In the genomic region with DNA sequence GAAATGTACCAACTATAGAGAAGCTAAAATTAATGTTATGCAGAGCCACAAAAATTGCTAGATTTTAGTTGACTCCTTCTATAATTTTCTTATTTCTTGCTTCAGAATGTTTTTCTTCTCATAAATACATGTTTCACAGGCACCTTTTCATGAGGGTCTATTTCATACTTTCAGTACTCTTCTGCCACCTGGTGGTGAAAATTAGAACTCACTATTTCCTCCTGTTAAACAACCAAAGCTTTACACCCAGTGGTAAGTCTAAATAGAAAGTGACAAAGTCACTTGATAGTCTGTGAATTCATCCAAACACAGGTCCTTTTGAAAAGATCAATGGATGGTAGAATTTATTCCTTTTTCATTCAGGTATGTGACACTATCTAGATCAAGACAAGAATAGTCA, we compare ENCODE assay signal across 10 mouse cellular contexts. TPM values are rescaled to one million over a fixed set of nuclear protein-coding genes. Genes with fewer than 3 reads are reported as not detected.
DNase-seq lines count a peak whose midpoint lies in the region; ATAC-seq and TF ChIP-seq lines count a peak whose summit lies in the region.
"Had no signal": no experiment of that assay in that cellular context is flagged by ENCODE, and none has a peak within 500 bp of the region (broad histone marks: within the 10 kb centered on the region; RNA-seq: fewer than 3 reads in every experiment).

No protein-coding gene starts in this region.

- TF ChIP-seq POLR2A in MEL (IDR thresholded peaks at IDR 0.05; ENCODE audit: control insufficient read depth in 1 of 2, insufficient read depth in 1 of 2, low read depth in 1 of 2, low read length in 2 of 2, poor library complexity in 1 of 2), result no peak

- no peak overlapping the region for H3K4me3 ChIP-seq in hindbrain, embryonic 11.5 days (ENCODE audit: low read depth, low read length)
- no peak overlapping the region for H3K4me3 ChIP-seq in hindbrain, embryonic 12.5 days
- no peak overlapping the region for H3K4me3 ChIP-seq in MEL (ENCODE audit: control insufficient read depth in 1 of 2, insufficient read depth in 1 of 2, low read depth in 2 of 2, low read length in 2 of 2)
- H3K4me3 ChIP-seq: limb, embryonic 12.5 days; stomach, embryonic 15.5 days had no signal

- no peaks in the 10 kb centered on the region for H3K79me2 ChIP-seq in MEL (ENCODE audit: control insufficient read depth, insufficient read depth, low read length, poor library complexity)

- peak; percentile 80 for TF ChIP-seq RAD21 in MEL (IDR thresholded peaks at IDR 0.05; ENCODE audit: low read depth, low read length)

- no peaks in the 10 kb centered on the region for H3K27me3 ChIP-seq in hindbrain, embryonic 11.5 days (ENCODE audit: control insufficient read depth, insufficient read depth, low read length)
- no peaks in the 10 kb centered on the region for H3K27me3 ChIP-seq in hindbrain, embryonic 12.5 days
- peaks cover 0 to 2% of the 10 kb centered on the region in 2 experiments; a peak in 2 of 4 replicates for H3K27me3 ChIP-seq in MEL (ENCODE audit: control insufficient read depth in 1 of 2, insufficient read depth in 2 of 2, low read length in 2 of 2)
- H3K27me3 ChIP-seq: limb, embryonic 12.5 days; stomach, embryonic 15.5 days had no signal

- no peak overlapping the region for H3K9ac ChIP-seq in hindbrain, embryonic 11.5 days (ENCODE audit: low read depth, low read length)
- H3K9ac ChIP-seq in hindbrain, embryonic 12.5 days, result no peak overlapping the region
- no peak overlapping the region for H3K9ac ChIP-seq in MEL (ENCODE audit: control insufficient read depth, low read depth, low read length, poor library complexity, severe bottlenecking)
- H3K9ac ChIP-seq: limb, embryonic 12.5 days; stomach, embryonic 15.5 days had no signal

- no peaks in the 10 kb centered on the region for H3K4me1 ChIP-seq in hindbrain, embryonic 11.5 days (replicated peaks; ENCODE audit: control insufficient read depth, insufficient read depth, low read length)
- no peaks in the 10 kb centered on the region for H3K4me1 ChIP-seq in hindbrain, embryonic 12.5 days
- H3K4me1 ChIP-seq in MEL (ENCODE audit: control insufficient read depth in 1 of 2, insufficient read depth in 2 of 2, low read length in 2 of 2), result no peaks in the 10 kb centered on the region
- H3K4me1 ChIP-seq: limb, embryonic 12.5 days; stomach, embryonic 15.5 days had no signal

- H3K9me3 ChIP-seq in hindbrain, embryonic 11.5 days (ENCODE audit: control insufficient read depth, low read length), result no peaks in the 10 kb centered on the region
- H3K9me3 ChIP-seq in hindbrain, embryonic 12.5 days (replicated peaks), result no peaks in the 10 kb centered on the region
- no peaks in the 10 kb centered on the region for H3K9me3 ChIP-seq in MEL (replicated peaks; ENCODE audit: insufficient read depth, low read length)
- H3K9me3 ChIP-seq: limb, embryonic 12.5 days; stomach, embryonic 15.5 days had no signal

- no peak for TF ChIP-seq EP300 in MEL (IDR thresholded peaks at IDR 0.05; ENCODE audit: low read depth in 1 of 2, low read length in 2 of 2)

- peak; percentile 27 to 78 (median 53); a peak in 5 of 6 replicates for TF ChIP-seq CTCF in MEL (IDR thresholded peaks at IDR 0.05 in 2 of 3, conservative IDR thresholded peaks at IDR 0.05 in 1 of 3; ENCODE audit: control insufficient read depth in 1 of 3, insufficient read depth in 1 of 3, low read depth in 2 of 3, low read length in 3 of 3, poor library complexity in 1 of 3, severe bottlenecking in 1 of 3)

- no peak overlapping the region for H3K27ac ChIP-seq in hindbrain, embryonic 11.5 days (ENCODE audit: low read depth, low read length)
- no peak overlapping the region for H3K27ac ChIP-seq in hindbrain, embryonic 12.5 days
- no peak overlapping the region for H3K27ac ChIP-seq in MEL (ENCODE audit: control insufficient read depth, low read depth, low read length)
- H3K27ac ChIP-seq: limb, embryonic 12.5 days; stomach, embryonic 15.5 days had no signal

- DNase-seq in hindbrain, embryonic 11.5 days (ENCODE audit: low spot score), result peak; percentile 82
- DNase-seq in 416B (ENCODE audit: low read depth) (peak; percentile 79), MEL (ENCODE audit: low read depth, low spot score) (peak; percentile 72)
- DNase-seq in embryo, embryonic 11.5 days (ENCODE audit: low read depth, low spot score), result peak; percentile 51
- peak; percentile 38 to 53 for DNase-seq in layer of hippocampus, postnatal 10 days (ENCODE audit: low spot score in 2 of 2)
- DNase-seq in retina, postnatal 1 day, result peak; percentile 76
- DNase-seq in urinary bladder, adult 18-20 months (ENCODE audit: low spot score in 2 of 2), result no peak

- no peaks in the 10 kb centered on the region for H3K36me3 ChIP-seq in hindbrain, embryonic 11.5 days (ENCODE audit: control insufficient read depth, insufficient read depth, low read length)
- H3K36me3 ChIP-seq in hindbrain, embryonic 12.5 days, result no peaks in the 10 kb centered on the region
- H3K36me3 ChIP-seq in MEL (ENCODE audit: control insufficient read depth in 1 of 2, insufficient read depth in 2 of 2, low read length in 2 of 2), result no peaks in the 10 kb centered on the region
- H3K36me3 ChIP-seq: limb, embryonic 12.5 days; stomach, embryonic 15.5 days had no signal

- peak; percentile 66; the same call in 1 of the 2 replicates for ATAC-seq in hindbrain, embryonic 11.5 days (ENCODE audit: low FRiP score)
- ATAC-seq in hindbrain, embryonic 12.5 days (ENCODE audit: low FRiP score), result no peak

- H3K4me2 ChIP-seq in hindbrain, embryonic 11.5 days (replicated peaks; ENCODE audit: low read depth, low read length), result no peak overlapping the region
- H3K4me2 ChIP-seq in hindbrain, embryonic 12.5 days (replicated peaks), result no peak overlapping the region
- H3K4me2 ChIP-seq: limb, embryonic 12.5 days; stomach, embryonic 15.5 days had no signal

TF ChIP-seq in MEL, 35 proteins besides CTCF, POLR2A, EP300 and RAD21:
- TF ChIP-seq ZC3H11A (IDR thresholded peaks at IDR 0.05; ENCODE audit: low read depth, low read length) (peak; percentile 42; the same call in 1 of the 2 replicates), SMC3 (IDR thresholded peaks at IDR 0.05; ENCODE audit: low read depth, low read length) (peak; percentile 75), TBP (IDR thresholded peaks at IDR 0.05; ENCODE audit: low read depth, low read length) (no peak)

RNA-seq across cellular contexts. Expression of gene Dnajb9, which starts 43.2 kb away (rescaled TPM):
- polyA plus RNA-seq in hindbrain, embryonic 11.5 days (2014; fragmentation: Nextera tagmentation; extraction: Ambion mirVana), result 37.1 and 38.7 TPM in 2 replicates
- polyA plus RNA-seq in hindbrain, embryonic 12.5 days (2016; fragmentation: Nextera tagmentation; extraction: Ambion mirVana), result 31.8 and 36.1 TPM in 2 replicates
- 1.5 and 1.7 TPM in 2 replicates for total RNA-seq in MEL (2012; rRNA removed)
- polyA plus RNA-seq in MEL (2012; ENCODE audit: insufficient read depth in 1 of 2, insufficient read length in 2 of 2, low read depth in 1 of 2, low replicate concordance in 2 of 2, missing spikeins in 1 of 2), result 1 to 10 TPM in 1 of 2 experiments, not detected in 1; 3.1 TPM
- total RNA-seq in layer of hippocampus, postnatal 10 days (2021), result 10 to 100 TPM; 25.4 to 28.9 TPM

RNA-seq across cellular contexts. Expression of gene Pnpla8, which starts 54.2 kb away (rescaled TPM):
- 77.4 and 90.1 TPM in 2 replicates for polyA plus RNA-seq in hindbrain, embryonic 11.5 days (2014; fragmentation: Nextera tagmentation; extraction: Ambion mirVana)
- 97.0 and 99.1 TPM in 2 replicates for polyA plus RNA-seq in hindbrain, embryonic 12.5 days (2016; fragmentation: Nextera tagmentation; extraction: Ambion mirVana)
- total RNA-seq in MEL (2012; rRNA removed), result 8.0 and 10.6 TPM in 2 replicates
- polyA plus RNA-seq in MEL (2012; ENCODE audit: insufficient read depth in 1 of 2, insufficient read length in 2 of 2, low read depth in 1 of 2, low replicate concordance in 2 of 2, missing spikeins in 1 of 2), result 10 to 100 TPM in 1 of 2 experiments, not detected in 1; 15.9 TPM
- 100 to 1,000 TPM; 104 to 106 TPM for total RNA-seq in layer of hippocampus, postnatal 10 days (2021)

Comparison
In these comparisons a context has a peak if more than half of its experiments do, and no peak if none do; other contexts are left out.
1. DNase-seq: peak in hindbrain, embryonic 11.5 days (single experiment), 416B (single experiment), MEL (single experiment), embryo, embryonic 11.5 days (single experiment), layer of hippocampus, postnatal 10 days (2 of 2) and retina, postnatal 1 day (single experiment); none in urinary bladder, adult 18-20 months (0 of 2).